Mouse (Mus musculus) heart, postnatal 0 days (tissue): ENCODE data around the gene Sepsecs. TPM values are rescaled to one million over a fixed set of nuclear protein-coding genes. Genes with fewer than 3 reads are reported as not detected.

Experiments
- ATAC-seq: fragments of 200-750 bp; cut with Nextera tagmentation; 2 replicates; pipeline ENCODE4 v1.8.0; 2017; ENCODE audit warnings: low read depth, moderate number of reproducible peaks, moderate library complexity; ENCODE audit not compliant: insufficient read depth
- DNase-seq: peaks from one replicate; pipeline ENCODE4 v3.0.0-alpha.2; 2016; ENCODE audit warnings: low spot score
- H3K27ac ChIP-seq: fragments of 300-500 bp; sonication (generic); 2 replicates; pipeline ENCODE4 v1.5.1; 2014; ENCODE audit warnings: low read depth, mild to moderate bottlenecking
- H3K27me3 ChIP-seq: fragments of 300-500 bp; sonication (generic); 2 replicates; pipeline ENCODE4 v1.6.1; 2014; ENCODE audit warnings: low read length, mixed read lengths; ENCODE audit not compliant: control insufficient read depth, insufficient read depth
- H3K36me3 ChIP-seq: fragments of 300-500 bp; sonication (generic); replicated peaks from 2 replicates; pipeline ENCODE4 v1.6.1; 2014; ENCODE audit warnings: low read length, mixed read lengths; ENCODE audit not compliant: control insufficient read depth, insufficient read depth
- H3K4me1 ChIP-seq: fragments of 300-500 bp; sonication (generic); 2 replicates; pipeline ENCODE4 v1.6.1; 2014; ENCODE audit warnings: antibody characterized with exemption; ENCODE audit not compliant: control insufficient read depth, insufficient read depth
- H3K4me2 ChIP-seq: fragments of 300-500 bp; sonication (generic); 2 replicates; pipeline ENCODE4 v1.6.1; 2014; ENCODE audit warnings: low read depth, mild to moderate bottlenecking, low read length, moderate library complexity
- H3K4me3 ChIP-seq: fragments of 300-500 bp; sonication (generic); 2 replicates; pipeline ENCODE4 v1.5.1; 2014; ENCODE audit warnings: low read depth, low read length
- H3K9ac ChIP-seq: fragments of 300-500 bp; sonication (generic); replicated peaks from 2 replicates; pipeline ENCODE4 v1.6.1; 2014; ENCODE audit warnings: low read depth, low read length, mixed read lengths
- H3K9me3 ChIP-seq: fragments of 300-500 bp; sonication (generic); replicated peaks from 2 replicates; pipeline ENCODE4 v1.6.1; 2016; ENCODE audit warnings: low read length; ENCODE audit not compliant: control insufficient read depth
- CTCF ChIP-seq: IDR thresholded peaks from 2 replicates; pipeline ENCODE4 v1.5.1; 2016; ENCODE audit warnings: antibody characterized with exemption, control low read depth, low read depth
- EP300 ChIP-seq: IDR thresholded peaks from 2 replicates; pipeline ENCODE4 v1.6.1; 2016; ENCODE audit warnings: antibody characterized with exemption, low read depth
- WGBS: fragments of 180-500 bp; shearing (Covaris S2); extraction: QIAGEN DNeasy Blood & Tissue Kit; methylation state at CpG from one replicate; pipeline ENCODE4 v1.1.7; 2014; 5-methylcytosine and 5-hydroxymethylcytosine counted together
- polyA plus RNA-seq: library from polyadenylated mRNA; unstranded; fragments of >200 nt; fragmentation: Nextera tagmentation; extraction: Ambion mirVana; gene quantifications from 2 replicates; pipeline ENCODE4 v1.2.1, GENCODE M21; 2015
- total RNA-seq: library from RNA; depleted of rRNA; stranded (reverse); fragments of >200 nt; gene quantifications from 2 replicates; pipeline ENCODE4 v1.2.3, GENCODE M21; 2014; ENCODE audit warnings: low replicate concordance

Sepsecs gene
- total and polyA plus RNA-seq, 2 experiments from 2014 or later: 5.7 to 6.9 TPM

DNA sequence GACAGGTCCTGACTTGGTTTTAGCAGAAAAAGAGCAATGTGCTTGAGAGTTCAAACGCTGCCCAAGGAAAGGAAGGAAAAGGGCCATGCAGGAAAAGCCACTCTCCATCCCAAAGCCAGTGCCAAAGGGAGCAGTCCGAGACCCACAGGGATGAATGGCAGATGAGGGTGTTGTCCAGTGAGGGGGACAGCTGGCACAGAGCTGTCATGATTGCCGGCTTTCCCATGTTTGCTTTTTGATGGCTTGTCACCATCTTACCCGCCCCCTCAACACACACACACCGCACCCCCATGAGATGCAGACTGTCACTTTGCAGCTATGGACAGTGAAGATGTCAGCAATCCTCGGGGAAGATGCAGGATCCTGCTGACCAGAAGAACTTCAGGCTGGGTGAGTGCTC, 40.3 kb downstream of the Sepsecs start:
- H3K9ac ChIP-seq: no peak overlapping the region
- WGBS: 71% methylated on average over 6 of the region's 6 CpGs
- H3K36me3 ChIP-seq: no peaks in the 10 kb centered on the region
- no peak for DNase-seq
- H3K27me3 ChIP-seq: no peaks in the 10 kb centered on the region
- peaks cover 5% of the 10 kb centered on the region; the same call in 1 of the 2 replicates for H3K9me3 ChIP-seq
- H3K27ac ChIP-seq: no peak overlapping the region
- no peak overlapping the region for H3K4me3 ChIP-seq
- no peak overlapping the region for H3K4me2 ChIP-seq
- TF ChIP-seq CTCF: no peak
- TF ChIP-seq EP300: no peak
- 0 out of 2 replicates have a peak, but pooled peaks cover 6% of the 10 kb centered on the region for H3K4me1 ChIP-seq
- ATAC-seq: no peak

DNA sequence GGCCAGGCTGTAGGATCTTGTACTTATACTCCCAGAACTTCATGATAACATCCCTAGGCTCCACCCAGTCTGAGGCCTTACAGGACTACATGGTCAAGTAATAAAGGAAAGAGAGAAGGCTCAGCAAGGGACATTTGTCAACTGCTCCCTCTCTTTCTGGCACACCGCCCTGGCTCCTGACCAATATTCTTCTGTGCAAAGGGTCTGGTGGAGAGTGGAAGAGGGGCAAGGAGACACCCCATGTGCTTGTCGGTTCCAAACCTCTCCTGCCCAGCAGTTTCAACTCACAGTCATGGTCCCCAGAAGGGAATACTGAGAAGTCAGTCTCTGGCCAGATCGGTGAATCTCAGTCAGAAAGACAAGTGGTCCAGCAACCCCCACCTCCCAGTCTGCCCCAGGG, 40.7 kb downstream of the Sepsecs start:
- H3K9ac ChIP-seq: no peak overlapping the region
- no peak for ATAC-seq

DNA sequence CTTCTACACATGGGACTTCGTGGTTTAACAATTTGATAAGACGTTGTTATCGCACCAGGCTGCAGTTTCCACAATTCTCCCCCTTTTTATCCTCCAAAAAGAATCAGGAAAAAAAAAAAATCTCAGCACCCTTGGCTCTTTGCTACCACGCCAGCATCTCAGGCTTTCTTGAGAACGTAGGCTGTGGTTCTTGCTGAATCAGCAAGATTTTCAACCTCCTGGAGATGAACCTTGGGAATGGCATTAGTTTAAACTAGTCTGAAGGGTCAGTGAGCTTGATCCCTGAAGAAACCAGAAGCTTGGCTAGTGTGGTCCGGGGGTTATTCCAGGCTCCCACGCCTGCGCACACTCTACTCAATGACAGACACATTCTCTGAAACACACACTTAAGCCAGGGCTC, 41.8 kb downstream of the Sepsecs start:
- H3K4me2 ChIP-seq: no peak overlapping the region
- WGBS: 87% methylated on average over 8 of the region's 8 CpGs
- H3K9ac ChIP-seq: no peak overlapping the region
- no peaks in the 10 kb centered on the region for H3K36me3 ChIP-seq
- H3K27ac ChIP-seq: no peak overlapping the region
- TF ChIP-seq CTCF (no peak), EP300 (no peak)
- H3K9me3 ChIP-seq: peaks cover 5% of the 10 kb centered on the region; the same call in 1 of the 2 replicates
- 0 out of 2 replicates have a peak, but pooled peaks cover 6% of the 10 kb centered on the region for H3K4me1 ChIP-seq
- no peaks in the 10 kb centered on the region for H3K27me3 ChIP-seq
- no peak for ATAC-seq
- no peak for DNase-seq
- H3K4me3 ChIP-seq: no peak overlapping the region

More for the DNA sequence above, 40.7 kb downstream of the Sepsecs start:
- no peak overlapping the region for H3K4me2 ChIP-seq
- H3K4me3 ChIP-seq: no peak overlapping the region
- H3K36me3 ChIP-seq: no peaks in the 10 kb centered on the region
- no peak overlapping the region for H3K27ac ChIP-seq
- H3K27me3 ChIP-seq: no peaks in the 10 kb centered on the region
- H3K9me3 ChIP-seq: peaks cover 5% of the 10 kb centered on the region; the same call in 1 of the 2 replicates
- H3K4me1 ChIP-seq: 0 out of 2 replicates have a peak, but pooled peaks cover 6% of the 10 kb centered on the region
- no peak for TF ChIP-seq CTCF
- no peak for TF ChIP-seq EP300
- WGBS: 47% methylated on average over 3 of the region's 3 CpGs
- DNase-seq: no peak

DNA sequence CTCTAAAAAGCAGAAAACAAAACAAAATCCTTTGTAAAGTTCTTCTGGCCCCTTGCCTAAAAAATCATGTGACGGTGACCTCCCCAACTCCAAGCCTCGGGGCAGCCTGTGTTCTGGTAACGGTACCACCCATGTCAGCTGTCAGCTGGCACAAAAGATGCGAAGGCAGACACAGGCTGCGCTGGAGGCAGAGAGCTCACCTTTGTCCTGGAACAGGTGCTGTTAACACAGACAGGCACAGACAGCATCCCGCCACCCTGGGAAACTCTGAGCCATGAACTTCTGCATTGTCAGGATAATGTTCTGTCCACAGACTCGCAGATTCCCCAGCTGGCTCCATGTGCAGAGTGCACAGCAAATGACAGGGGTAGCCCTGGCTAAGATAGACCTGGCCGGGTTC, 43.4 kb downstream of the Sepsecs start:
- no peaks in the 10 kb centered on the region for H3K27me3 ChIP-seq
- no peak overlapping the region for H3K4me3 ChIP-seq
- 0 out of 2 replicates have a peak overlapping the region, but pooled peaks have one; percentile 7 for H3K4me2 ChIP-seq
- TF ChIP-seq EP300 (no peak), CTCF (no peak)
- H3K4me1 ChIP-seq: 0 out of 2 replicates have a peak, but pooled peaks cover 6% of the 10 kb centered on the region
- no peaks in the 10 kb centered on the region for H3K9me3 ChIP-seq
- DNase-seq: no peak
- no peaks in the 10 kb centered on the region for H3K36me3 ChIP-seq
- H3K27ac ChIP-seq: no peak overlapping the region
- H3K9ac ChIP-seq: no peak overlapping the region
- 51% methylated on average over 8 of the region's 8 CpGs for WGBS
- ATAC-seq: no peak

DNA sequence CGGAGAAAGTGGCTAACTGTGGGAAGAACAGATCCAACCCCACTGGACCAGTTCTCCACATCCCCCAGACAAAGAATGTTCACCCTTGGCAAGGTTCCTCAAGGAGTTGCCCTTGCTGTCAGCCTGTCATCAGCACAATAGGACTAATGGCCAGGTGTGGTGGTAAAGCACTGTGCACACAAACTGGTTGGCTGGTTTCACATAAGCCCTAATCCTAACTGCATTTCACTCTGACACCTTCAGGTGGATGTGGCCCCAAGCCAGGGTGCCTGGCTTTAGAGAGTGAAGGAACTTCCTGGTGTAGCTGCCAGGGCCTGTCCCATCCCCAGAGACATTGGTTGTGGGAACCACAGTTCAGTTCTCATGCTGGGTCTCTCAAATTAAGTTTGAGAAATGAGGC, 44.6 kb downstream of the Sepsecs start:
- DNase-seq (no peak), ATAC-seq (no peak)
- H3K9me3 ChIP-seq: no peaks in the 10 kb centered on the region
- H3K36me3 ChIP-seq: no peaks in the 10 kb centered on the region
- H3K4me2 ChIP-seq: no peak overlapping the region
- no peak overlapping the region for H3K9ac ChIP-seq
- no peak overlapping the region for H3K4me3 ChIP-seq
- TF ChIP-seq EP300 (no peak), CTCF (no peak)
- 0 out of 2 replicates have a peak, but pooled peaks cover 6% of the 10 kb centered on the region for H3K4me1 ChIP-seq
- no peaks in the 10 kb centered on the region for H3K27me3 ChIP-seq
- 94% methylated on average over 1 of the region's 1 CpGs for WGBS
- no peak overlapping the region for H3K27ac ChIP-seq

DNA sequence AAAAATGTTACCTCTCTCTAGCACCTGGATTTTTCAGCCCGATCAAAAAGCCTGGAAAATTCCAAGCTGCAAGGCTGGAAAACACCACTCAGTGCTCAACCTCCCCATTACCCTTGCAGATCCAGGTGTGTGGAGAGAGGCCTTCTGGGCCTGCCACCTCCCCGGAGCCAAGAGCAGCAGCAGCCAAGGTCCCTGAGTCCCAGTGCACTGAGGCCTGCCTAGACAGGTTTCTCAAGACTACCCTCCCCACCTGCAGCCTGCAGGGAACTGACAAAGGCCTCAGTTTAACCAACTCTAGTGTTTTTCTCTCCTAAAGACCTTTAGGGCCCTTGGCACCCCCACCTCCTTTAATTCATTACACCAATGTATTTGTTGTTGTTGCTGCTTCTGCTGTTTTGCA, 46.4 kb downstream of the Sepsecs start:
- 87% methylated on average over 2 of the region's 2 CpGs for WGBS
- Histone ChIP-seq H3K4me2 (no peak overlapping the region), H3K36me3 (no peaks in the 10 kb centered on the region), H3K4me3 (no peak overlapping the region), H3K9me3 (no peaks in the 10 kb centered on the region), H3K27me3 (no peaks in the 10 kb centered on the region), H3K4me1 (peaks cover 4% of the 10 kb centered on the region), H3K27ac (no peak overlapping the region), H3K9ac (no peak overlapping the region)
- TF ChIP-seq EP300 (no peak), CTCF (no peak)
- DNase-seq (no peak), ATAC-seq (no peak)
